Mouse (Mus musculus): Measurements from ENCODE around the gene Gart.

Gene Gart

GRCm38 (mm10) chr16:91646681-91647419 is at the start of gene Gart:
Gene Gart (minus strand): TSS chr16:91646952.
- peak; percentile 97 for DNase-seq

GRCm38 (mm10) chr16:91695108-91695755 is 48.5 kb upstream of the Gart start:
- DNase-seq, result no peak

DNA sequence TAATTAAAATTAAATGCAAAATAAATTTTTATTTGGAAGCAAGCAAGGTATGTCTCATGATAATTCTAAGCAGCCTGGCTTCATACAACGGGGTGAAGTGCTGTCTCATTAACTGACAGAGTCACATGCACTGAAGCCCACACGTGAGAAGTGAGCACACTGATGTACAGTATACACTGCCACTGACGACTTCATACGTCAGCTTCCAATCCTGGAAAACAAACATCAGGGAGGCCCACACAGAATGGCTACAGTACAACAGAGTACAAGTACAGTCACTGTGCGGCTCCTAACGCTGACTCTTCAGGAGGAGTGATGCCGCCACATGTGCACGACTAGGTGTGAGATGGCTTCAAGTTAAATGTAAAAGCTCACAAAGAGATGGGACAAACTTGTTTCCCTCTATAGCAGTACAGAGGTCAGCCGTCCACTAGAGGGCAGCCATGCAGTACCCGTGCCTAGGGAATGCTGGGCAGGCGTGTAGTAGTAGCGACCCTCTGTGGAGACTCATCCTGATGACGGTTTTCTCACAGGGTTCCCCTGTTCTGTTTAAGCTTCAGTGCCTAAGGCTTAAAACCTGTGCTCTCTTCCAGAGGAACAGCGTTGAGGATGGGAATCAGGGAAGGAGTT is 47.8 kb upstream of the Gart start:
- DNase-seq, result peak; percentile 89

DNA sequence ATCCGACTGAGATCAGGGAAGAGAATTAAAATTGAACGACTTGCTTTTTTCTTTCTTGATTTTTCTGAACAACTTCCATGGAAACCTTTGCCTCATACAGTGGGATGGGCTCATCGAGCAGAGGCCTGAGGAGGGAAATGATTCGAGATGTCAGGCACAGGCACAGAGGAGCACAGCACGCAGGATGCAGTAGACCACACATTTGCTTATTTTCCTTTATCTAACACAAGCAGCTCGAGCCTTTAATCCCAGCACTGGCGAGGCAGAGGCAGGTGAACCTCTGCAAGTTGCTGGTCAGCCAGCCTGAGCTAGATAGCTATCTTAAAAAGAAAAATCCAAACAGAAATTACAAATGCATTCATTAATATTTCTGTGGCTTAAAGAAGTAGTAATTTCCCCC is 43.0 kb upstream of the Gart start:
- DNase-seq, result no peak

DNA sequence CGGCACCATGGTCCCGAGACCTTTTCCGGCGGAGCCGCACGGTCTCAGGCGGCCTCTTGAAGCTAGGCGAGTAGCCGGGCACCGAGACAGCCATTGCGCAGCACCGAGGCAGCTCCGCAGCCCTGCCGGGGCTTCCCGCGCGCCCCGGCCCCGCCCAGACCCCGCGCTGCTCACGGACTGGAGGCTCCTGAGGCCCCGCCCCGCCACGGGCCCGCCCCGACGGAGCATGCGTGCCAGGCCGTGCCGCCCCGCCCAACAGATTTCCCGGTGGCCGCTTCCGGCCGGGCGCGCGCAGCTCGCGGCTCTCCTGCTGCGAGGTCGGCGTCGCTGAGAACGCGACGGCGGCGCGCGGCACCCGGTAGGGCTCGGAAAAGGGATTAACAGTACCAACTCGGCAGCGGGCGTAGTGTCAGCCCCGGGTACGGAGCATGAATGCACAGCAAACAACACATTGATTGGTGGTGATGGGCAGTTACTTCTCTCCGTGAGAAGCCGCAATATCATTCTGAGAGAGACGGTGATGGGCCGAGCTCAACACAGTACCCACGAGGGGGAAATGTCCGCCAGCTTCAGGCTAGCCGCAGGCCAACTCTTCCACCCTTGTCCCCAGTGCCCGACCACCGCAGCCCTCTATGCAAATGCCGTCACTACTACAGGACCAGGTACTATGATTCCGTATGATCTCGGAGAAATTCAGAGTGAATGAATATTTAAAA is 42.0 kb upstream of the Gart start, which contains the start of gene Donson:
Donson (minus strand) TSS at position 152 of the 716 bp plus-strand sequence.
- DNase-seq, result peak; percentile 95

DNA sequence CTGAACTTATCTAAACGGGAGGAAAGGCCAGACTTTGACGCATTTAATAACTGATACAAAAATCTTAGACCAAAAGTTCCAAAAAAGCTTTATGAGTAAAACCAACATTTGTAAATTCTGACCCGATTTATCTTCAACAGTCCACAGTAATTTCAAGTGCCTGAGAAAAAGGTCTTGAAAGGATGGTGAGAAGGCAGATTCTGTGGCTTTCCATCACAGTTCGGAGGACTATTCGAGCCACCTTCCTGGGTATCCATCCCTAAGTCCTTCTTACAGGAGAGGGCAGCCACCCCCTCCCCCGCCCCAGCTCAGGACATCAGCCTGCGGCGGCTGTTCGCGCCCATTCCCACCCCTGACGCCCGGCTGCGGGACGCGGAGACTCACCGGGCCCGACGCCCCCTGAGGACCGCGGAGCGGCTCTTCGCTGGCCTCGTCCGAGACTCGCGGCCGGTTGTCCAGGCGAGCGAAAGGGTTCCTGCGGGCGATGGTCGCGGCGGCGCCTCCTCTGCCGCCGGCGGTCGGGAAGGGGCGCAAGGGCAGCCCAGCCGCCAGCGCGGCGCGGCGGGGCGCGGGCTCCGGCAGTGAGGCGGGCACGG is 41.4 kb upstream of the Gart start:
- DNase-seq, result no peak

GRCm38 (mm10) chr16:91686369-91686768 is 39.6 kb upstream of the Gart start:
- no peak for DNase-seq

GRCm38 (mm10) chr16:91685526-91685925 is 38.8 kb upstream of the Gart start:
- DNase-seq, result no peak

- DNase-seq, result no peak
Observed at GRCm38 (mm10) chr16:91680656-91681055, 33.9 kb upstream of the Gart start.

- DNase-seq, result no peak
Observed at GRCm38 (mm10) chr16:91678147-91678911, 31.6 kb upstream of the Gart start.

GRCm38 (mm10) chr16:91674500-91674899 is 27.7 kb upstream of the Gart start:
- no peak for DNase-seq

DNA sequence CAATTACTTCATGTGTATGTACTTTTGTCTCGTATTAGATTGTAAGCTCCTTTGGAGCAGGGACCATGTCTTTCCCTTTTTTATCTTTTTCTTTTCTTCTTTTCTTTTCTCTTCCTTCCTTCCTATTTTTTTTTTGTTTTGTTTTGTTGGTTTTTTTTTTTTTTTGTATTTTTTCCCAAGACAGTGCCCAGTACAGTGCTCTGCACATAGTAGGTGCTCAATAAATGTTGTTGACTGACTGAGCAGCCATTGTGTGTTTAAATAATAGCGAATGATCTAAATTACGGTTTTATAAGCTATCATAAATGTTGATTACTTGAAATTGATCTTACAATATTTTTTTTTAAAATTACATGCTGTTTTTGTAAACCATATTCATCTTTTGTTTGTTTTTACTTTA is 17.0 kb upstream of the Gart start:
- DNase-seq, result no peak

DNA sequence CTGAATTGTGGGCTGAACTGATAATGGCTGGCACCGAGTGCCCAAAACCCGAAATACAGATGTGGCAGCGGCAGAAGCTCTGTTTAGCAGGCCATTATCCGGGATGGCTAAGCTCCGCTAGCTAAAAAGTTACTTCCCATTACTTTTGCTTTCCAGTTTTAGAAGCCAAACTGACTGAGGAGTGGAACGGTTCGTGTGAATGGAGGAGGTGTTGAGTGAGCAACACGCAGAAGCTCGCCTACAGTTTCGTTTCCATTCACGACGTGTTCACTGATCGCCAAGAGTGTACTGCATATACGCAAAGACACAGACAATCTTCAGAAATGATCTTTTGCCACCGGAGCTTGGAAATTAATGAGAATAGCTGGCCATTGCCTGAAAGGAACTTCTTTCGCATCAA is 15.6 kb upstream of the Gart start:
- DNase-seq, result no peak

DNA sequence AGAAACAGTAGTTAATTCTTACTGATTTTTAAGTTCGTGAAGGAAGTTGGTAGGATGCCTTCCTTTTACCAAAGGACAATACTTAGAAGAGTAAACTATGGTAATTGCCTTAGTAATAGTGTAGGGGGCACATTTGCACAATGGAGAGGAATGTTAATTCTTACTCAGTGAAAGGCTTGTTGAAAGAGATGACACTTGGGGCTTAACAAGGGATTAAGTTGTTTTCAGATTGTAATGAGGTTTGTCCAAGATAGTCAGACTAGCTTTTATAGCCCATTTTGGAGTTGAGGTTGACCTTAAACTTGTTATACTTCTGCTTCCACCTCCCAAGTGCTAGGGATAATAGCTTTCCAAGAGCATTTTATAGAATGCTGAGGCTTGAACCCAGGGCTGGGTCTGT is 14.6 kb upstream of the Gart start:
- no peak for DNase-seq

DNA sequence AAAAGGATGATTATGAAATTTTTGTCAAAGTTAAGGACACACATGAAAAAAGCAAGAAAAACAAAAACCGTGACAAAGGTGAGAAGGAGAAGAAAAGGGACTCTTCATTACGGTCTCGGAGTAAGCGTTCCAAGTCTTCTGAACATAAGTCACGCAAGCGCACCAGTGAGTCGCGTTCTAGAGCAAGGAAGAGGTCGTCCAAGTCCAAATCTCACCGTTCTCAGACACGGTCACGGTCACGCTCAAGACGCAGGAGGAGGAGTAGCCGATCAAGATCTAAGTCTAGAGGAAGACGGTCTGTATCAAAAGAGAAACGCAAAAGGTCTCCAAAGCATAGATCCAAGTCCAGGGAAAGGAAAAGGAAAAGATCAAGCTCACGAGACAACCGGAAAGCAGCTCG is 13.0 kb upstream of the Gart start:
- DNase-seq, result no peak

- DNase-seq, result no peak
Observed at GRCm38 (mm10) chr16:91658471-91658870, 11.7 kb upstream of the Gart start.

GRCm38 (mm10) chr16:91657285-91657684 is 10.5 kb upstream of the Gart start:
- DNase-seq, result no peak

DNA sequence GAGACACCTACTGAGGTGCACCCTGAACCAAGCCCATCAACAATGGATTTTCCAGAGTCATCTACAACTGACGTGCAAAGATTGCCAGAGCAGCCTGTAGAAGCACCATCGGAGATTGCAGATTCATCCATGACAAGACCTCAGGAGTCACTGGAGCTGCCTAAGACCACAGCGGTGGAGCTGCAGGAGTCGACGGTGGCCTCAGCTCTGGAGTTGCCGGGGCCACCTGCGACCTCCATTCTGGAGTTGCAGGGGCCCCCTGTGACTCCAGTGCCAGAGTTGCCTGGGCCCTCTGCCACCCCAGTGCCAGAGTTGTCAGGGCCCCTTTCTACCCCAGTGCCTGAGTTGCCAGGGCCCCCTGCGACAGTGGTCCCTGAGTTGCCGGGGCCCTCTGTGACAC is 8.5 kb upstream of the Gart start:
- DNase-seq, result no peak

- DNase-seq, result no peak
Observed at GRCm38 (mm10) chr16:91652191-91652590, 5.4 kb upstream of the Gart start.

- DNase-seq, result no peak
Observed at GRCm38 (mm10) chr16:91649781-91650180, 3.0 kb upstream of the Gart start.

GRCm38 (mm10) chr16:91649246-91649645 is 2.5 kb upstream of the Gart start:
- no peak for DNase-seq

GRCm38 (mm10) chr16:91648220-91648550 is 1.4 kb upstream of the Gart start:
- DNase-seq, result peak; percentile 91

Data from lung, postnatal 10 days (tissue).